Mouse (Mus musculus) embryonic facial prominence, embryonic 13.5 days (tissue): ENCODE data around the gene Arhgap42. TPM values are rescaled to one million over a fixed set of nuclear protein-coding genes. Genes with fewer than 3 reads are reported as not detected.

ENCODE experiments used
- ATAC-seq: fragments of 200-750 bp; cut with Nextera tagmentation; 2 replicates; pipeline ENCODE4 v1.8.0; 2017; ENCODE audit warnings: low read depth; ENCODE audit not compliant: insufficient number of reproducible peaks, insufficient read depth, low FRiP score, low TSS enrichment
- H3K27ac ChIP-seq: fragments of 300-500 bp; sonication (generic); 2 replicates; pipeline ENCODE4 v1.5.1; 2015; ENCODE audit warnings: moderate library complexity, mild to moderate bottlenecking, inconsistent platforms
- H3K27me3 ChIP-seq: fragments of 300-500 bp; sonication (generic); 2 replicates; pipeline ENCODE4 v1.6.1; 2015; ENCODE audit warnings: mild to moderate bottlenecking, inconsistent platforms
- H3K36me3 ChIP-seq: fragments of 300-500 bp; sonication (generic); 2 replicates; pipeline ENCODE4 v1.6.1; 2015; ENCODE audit warnings: mild to moderate bottlenecking, inconsistent platforms
- H3K4me1 ChIP-seq: fragments of 300-500 bp; sonication (generic); 2 replicates; pipeline ENCODE4 v1.6.1; 2015; ENCODE audit warnings: inconsistent platforms
- H3K4me2 ChIP-seq: fragments of 300-500 bp; sonication (generic); 2 replicates; pipeline ENCODE4 v1.6.1; 2015; ENCODE audit warnings: moderate library complexity, mild to moderate bottlenecking, inconsistent platforms
- H3K4me3 ChIP-seq: fragments of 300-500 bp; sonication (generic); 2 replicates; pipeline ENCODE4 v1.5.1; 2015; ENCODE audit warnings: mild to moderate bottlenecking, inconsistent platforms
- H3K9ac ChIP-seq: fragments of 300-500 bp; sonication (generic); 2 replicates; pipeline ENCODE4 v1.6.1; 2015; ENCODE audit warnings: mild to moderate bottlenecking, inconsistent platforms
- H3K9me3 ChIP-seq: fragments of 300-500 bp; sonication (generic); 2 replicates; pipeline ENCODE4 v1.6.1; 2016; ENCODE audit warnings: inconsistent platforms
- WGBS: fragments of 180-500 bp; shearing (Covaris S2); methylation state at CpG from one replicate; pipeline ENCODE4 v1.1.7; 2015; ENCODE audit warnings: mixed read lengths; 5-methylcytosine and 5-hydroxymethylcytosine counted together
- polyA plus RNA-seq: library from polyadenylated mRNA; unstranded; fragments of >200 nt; fragmentation: Nextera tagmentation; extraction: Ambion mirVana; gene quantifications from 2 replicates; pipeline ENCODE4 v1.2.1, GENCODE M21; 2015

Gene Arhgap42
- polyA plus RNA-seq, 1 experiment from 2014 or later: 64.1 TPM

DNA sequence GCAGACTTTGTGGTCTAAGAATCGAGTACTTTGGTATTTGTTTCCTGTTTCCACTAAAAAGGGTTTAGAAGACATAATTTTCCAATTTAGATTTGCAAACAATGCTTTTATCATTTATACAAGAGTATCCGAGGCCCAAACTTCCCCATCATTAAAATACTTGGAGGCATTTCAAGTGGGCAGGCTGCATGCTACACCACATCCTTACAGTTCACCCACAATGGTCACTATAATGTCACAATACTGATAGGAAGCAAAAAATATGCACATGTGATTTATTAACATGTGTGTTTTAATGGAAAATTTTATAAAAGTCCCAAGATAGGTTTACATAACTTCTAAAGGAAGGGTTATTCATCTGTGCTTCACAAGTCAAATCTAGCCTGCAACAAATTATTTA is 242.4 kb downstream of the Arhgap42 start:
- no peaks in the 10 kb centered on the region for H3K4me1 ChIP-seq
- H3K27me3 ChIP-seq: no peaks in the 10 kb centered on the region
- no peak overlapping the region for H3K4me3 ChIP-seq
- H3K9ac ChIP-seq: no peak overlapping the region
- H3K4me2 ChIP-seq: no peak overlapping the region
- H3K9me3 ChIP-seq: no peaks in the 10 kb centered on the region; the same call in 1 of the 2 replicates
- WGBS: 52% methylated on average over 2 of the region's 2 CpGs
- H3K36me3 ChIP-seq: peaks cover 64% of the 10 kb centered on the region
- no peak overlapping the region for H3K27ac ChIP-seq
- no peak for ATAC-seq

DNA sequence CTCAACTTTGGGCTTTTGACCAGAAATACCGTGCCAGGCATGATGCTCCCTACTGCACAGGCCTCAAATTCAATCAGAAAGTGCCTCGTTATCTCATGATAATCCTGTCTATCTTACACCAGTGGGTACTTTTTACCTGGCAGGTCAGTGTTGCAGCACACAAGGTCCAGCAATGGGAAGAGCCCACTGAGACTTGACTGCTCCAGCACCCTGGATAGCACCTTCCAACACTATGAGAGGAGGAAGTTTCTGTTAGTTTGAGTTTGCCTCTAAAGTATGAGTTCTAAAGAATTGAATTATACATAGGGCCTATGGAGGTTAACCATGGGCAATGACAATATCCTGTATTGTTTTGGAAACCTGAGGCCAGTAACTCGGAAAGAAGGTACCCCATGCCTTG is 256.6 kb downstream of the Arhgap42 start:
- H3K27me3 ChIP-seq: no peaks in the 10 kb centered on the region
- H3K4me3 ChIP-seq: no peak overlapping the region
- H3K27ac ChIP-seq: no peak overlapping the region
- no peaks in the 10 kb centered on the region; the same call in 1 of the 2 replicates for H3K4me1 ChIP-seq
- no peak overlapping the region for H3K9ac ChIP-seq
- WGBS: 71% methylated on average over 3 of the region's 3 CpGs
- ATAC-seq: no peak
- no peak overlapping the region for H3K4me2 ChIP-seq
- no peaks in the 10 kb centered on the region for H3K36me3 ChIP-seq
- H3K9me3 ChIP-seq: no peaks in the 10 kb centered on the region

DNA sequence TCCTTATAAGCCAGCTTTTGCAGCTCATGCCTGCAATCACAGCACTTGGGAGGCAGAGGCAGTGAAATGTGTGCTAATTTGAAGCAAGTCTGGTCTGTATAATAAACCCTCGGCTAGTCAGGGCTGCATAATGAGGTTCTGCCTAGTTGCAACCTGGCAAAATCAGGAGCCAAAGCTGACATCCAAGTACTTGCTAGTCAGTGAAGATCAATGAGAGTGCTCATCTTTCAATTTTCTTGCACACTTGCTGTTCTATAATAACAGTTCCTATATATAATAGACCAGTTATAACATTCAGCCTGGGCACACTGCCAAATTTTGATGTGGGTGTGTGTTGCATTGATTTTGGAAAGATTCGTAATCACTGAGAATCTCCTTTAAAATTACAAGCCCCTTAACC is 261.1 kb downstream of the Arhgap42 start:
- no peak overlapping the region for H3K4me2 ChIP-seq
- no peak for ATAC-seq
- no peak overlapping the region for H3K4me3 ChIP-seq
- H3K27me3 ChIP-seq: no peaks in the 10 kb centered on the region
- H3K4me1 ChIP-seq: no peaks in the 10 kb centered on the region; the same call in 1 of the 2 replicates
- 24% methylated on average over 2 of the region's 2 CpGs for WGBS
- no peak overlapping the region for H3K9ac ChIP-seq
- no peak overlapping the region for H3K27ac ChIP-seq
- H3K9me3 ChIP-seq: no peaks in the 10 kb centered on the region
- no peaks in the 10 kb centered on the region for H3K36me3 ChIP-seq

DNA sequence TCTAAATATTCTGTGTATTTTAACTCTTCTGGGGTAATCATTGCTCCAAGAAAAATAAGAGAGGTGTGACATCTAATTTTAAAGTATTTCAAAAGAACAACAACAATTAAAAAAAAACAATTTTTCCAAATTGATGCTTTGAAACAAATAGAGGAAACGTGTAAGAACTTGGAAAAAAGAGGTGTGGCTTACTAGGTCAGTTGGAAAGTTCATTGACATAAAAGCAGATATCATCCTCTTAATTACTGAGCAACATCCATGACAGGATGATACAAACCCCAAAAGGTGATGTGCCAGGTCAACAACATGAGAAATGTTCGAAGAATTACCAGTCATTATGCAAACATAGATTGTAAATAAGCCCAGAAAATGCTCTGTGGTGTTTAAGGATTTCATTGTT is 267.4 kb downstream of the Arhgap42 start, which contains the start of gene Gm16485:
Gene Gm16485, plus strand, starts transcription at position 301 of the 400 bp plus-strand sequence.
- 73% methylated on average over 2 of the region's 2 CpGs for WGBS
- no peaks in the 10 kb centered on the region for H3K9me3 ChIP-seq
- no peaks in the 10 kb centered on the region for H3K4me1 ChIP-seq
- H3K36me3 ChIP-seq: no peaks in the 10 kb centered on the region
- H3K4me3 ChIP-seq: no peak within 1 kb of the TSS
- no peaks in the 10 kb centered on the region for H3K27me3 ChIP-seq
- H3K27ac ChIP-seq: no peak within 1 kb of the TSS
- no peak within 1 kb of the TSS for H3K4me2 ChIP-seq
- no peak for ATAC-seq
- H3K9ac ChIP-seq: no peak within 1 kb of the TSS

DNA sequence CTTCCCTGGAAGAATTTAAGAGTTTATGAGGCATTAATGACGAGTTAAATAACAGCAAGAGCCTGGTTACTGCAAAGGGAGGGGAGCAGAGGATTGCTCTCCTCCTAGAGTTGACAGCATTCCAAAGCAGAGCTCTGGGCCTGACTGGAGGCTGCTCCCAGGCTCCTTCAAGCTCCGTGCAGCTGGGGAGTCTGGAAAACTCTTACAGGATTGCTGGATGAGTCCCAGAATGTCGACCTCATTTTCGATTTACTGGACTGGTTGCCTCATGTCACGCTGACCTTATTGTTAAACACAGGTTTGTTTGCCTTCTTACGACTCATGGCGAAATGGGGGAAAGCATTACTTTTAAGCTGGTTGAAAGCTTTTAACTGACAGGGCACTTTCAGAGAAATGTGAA is 268.7 kb downstream of the Arhgap42 start:
- Histone ChIP-seq H3K4me1 (no peaks in the 10 kb centered on the region), H3K27me3 (no peaks in the 10 kb centered on the region), H3K27ac (no peak overlapping the region), H3K4me3 (no peak overlapping the region), H3K4me2 (no peak overlapping the region), H3K36me3 (no peaks in the 10 kb centered on the region), H3K9me3 (no peaks in the 10 kb centered on the region), H3K9ac (no peak overlapping the region)
- 61% methylated on average over 7 of the region's 7 CpGs for WGBS
- ATAC-seq: no peak

DNA sequence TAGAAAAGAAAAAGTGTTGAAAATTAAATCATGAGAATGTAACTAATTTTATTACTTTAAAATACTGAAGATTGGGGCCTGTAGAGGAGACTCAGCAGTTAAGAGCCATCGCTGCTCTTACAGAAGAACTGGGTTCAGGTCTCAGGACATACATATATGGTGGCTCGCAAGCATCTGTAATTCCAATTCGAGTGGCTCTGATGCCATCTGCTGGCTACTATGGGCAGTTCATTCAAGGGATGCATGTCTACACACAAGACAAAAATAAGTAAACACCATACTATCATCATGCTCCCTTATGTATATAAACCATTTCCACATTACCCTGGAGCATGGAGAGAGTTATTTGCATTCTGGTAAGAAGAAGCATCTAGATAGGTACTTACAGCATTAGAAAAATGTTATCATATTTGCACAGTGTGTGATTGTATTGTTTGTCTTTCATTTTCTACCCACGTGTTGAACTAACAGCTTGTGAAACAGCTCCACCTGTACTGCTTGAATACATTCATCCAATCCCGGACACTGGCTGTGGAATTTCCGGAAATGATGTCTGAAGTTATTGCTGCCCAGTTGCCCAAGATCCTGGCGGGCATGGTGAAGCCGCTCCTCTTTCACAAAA is 274.3 kb downstream of the Arhgap42 start:
- no peak overlapping the region for H3K4me2 ChIP-seq
- no peaks in the 10 kb centered on the region for H3K36me3 ChIP-seq
- no peaks in the 10 kb centered on the region for H3K27me3 ChIP-seq
- no peak overlapping the region for H3K27ac ChIP-seq
- H3K4me1 ChIP-seq: no peaks in the 10 kb centered on the region
- no peak overlapping the region for H3K9ac ChIP-seq
- H3K4me3 ChIP-seq: no peak overlapping the region
- WGBS: 67% methylated on average over 8 of the region's 8 CpGs
- no peak for ATAC-seq
- H3K9me3 ChIP-seq: no peaks in the 10 kb centered on the region

DNA sequence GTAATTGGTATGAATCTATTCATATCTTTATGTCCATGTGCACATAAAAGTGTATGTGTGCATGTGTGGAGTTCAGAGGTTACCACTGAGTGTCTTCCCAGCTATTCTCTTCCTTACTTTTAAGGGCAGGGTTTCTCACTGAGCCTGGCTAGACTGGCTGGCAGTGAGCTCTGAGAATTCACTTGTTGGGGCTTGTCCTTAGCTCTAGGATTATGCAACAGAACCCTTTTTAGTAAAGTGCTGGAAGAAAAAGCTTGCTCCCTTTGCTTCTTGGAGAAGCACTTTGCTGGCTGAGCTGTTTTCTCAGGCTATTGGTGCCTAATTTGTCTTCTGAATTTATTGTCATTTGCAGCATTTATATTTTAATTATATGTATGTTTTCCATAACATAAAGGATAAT is 285.6 kb downstream of the Arhgap42 start:
- Histone ChIP-seq H3K4me2 (no peak overlapping the region), H3K4me1 (no peaks in the 10 kb centered on the region), H3K9me3 (no peaks in the 10 kb centered on the region), H3K36me3 (no peaks in the 10 kb centered on the region), H3K4me3 (no peak overlapping the region), H3K27me3 (no peaks in the 10 kb centered on the region), H3K27ac (no peak overlapping the region), H3K9ac (no peak overlapping the region)
- ATAC-seq: no peak
